Mouse (Mus musculus): Measurements from ENCODE around the gene Sf3a2.

- TF ChIP-seq CTCF (IDR thresholded peaks at IDR 0.05; ENCODE audit: extremely low read depth, insufficient read length, insufficient replicate concordance, low read depth, low read length) (no peak), POLR2A (IDR thresholded peaks at IDR 0.05; ENCODE audit: low read depth, low read length) (no peak)
Measured at GRCm38 (mm10) chr10:80823847-80824643, 26.0 kb downstream of the Sf3a2 start.
